Mouse (Mus musculus): ENCODE measurements around the gene Pxmp4. TPM values are rescaled to one million over a fixed set of nuclear protein-coding genes. Genes with fewer than 3 reads are reported as not detected.

Gene Pxmp4
- polyA plus RNA-seq, 1 experiment: 21.5 TPM

DNA sequence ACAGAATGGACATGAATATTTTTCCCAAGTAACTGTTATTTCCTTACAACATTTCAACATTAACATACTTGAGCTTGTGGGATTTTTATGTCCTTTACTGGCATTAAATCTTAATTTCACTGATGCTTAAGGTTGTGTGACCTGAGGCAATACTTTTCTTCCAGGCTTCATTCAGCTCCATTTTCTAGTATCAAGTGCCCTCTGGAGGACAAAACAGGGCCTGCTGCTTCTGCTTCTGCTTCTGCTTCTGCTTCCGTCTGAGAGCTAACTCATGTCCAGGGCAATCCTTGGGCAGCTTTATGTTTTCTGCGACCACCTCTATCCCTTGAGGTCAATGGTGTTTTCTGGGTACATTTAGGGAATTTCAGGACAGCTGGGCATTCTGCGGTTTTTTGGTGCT is 63.8 kb downstream of the Pxmp4 start:
- no peak overlapping the region for H3K27ac ChIP-seq (ENCODE audit: insufficient read depth, low read length)

DNA sequence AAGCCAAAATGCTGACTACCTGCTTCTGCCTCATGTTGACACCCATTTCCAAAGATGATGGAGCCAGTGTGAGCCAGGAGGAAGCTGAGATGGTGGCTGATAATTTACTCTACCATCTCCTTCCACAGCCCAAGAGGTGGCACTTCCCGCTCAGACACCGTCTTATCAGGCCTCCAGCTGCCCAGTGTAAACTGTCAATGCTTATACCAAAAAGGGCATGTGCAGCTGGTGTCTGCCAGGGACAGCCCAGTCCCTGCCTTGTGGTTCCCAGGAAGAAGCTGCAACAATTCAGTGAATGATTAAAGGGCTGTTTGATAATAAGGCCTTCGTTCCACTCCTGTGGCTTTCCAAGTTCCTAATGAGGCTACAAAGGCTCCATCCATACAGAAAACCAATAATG is 64.8 kb downstream of the Pxmp4 start:
- TF ChIP-seq CTCF (IDR thresholded peaks at IDR 0.05; ENCODE audit: extremely low read depth, insufficient read depth, low read length): no peak
- TF ChIP-seq POLR2A (IDR thresholded peaks at IDR 0.05; ENCODE audit: extremely low read depth, insufficient read depth, low read length): no peak
- Histone ChIP-seq H3K27ac (ENCODE audit: insufficient read depth, low read length) (no peak overlapping the region), H3K4me3 (ENCODE audit: insufficient read depth, low read length) (no peak overlapping the region), H3K4me1 (ENCODE audit: control insufficient read depth, insufficient read depth, low read length) (peaks cover 7% of the 10 kb centered on the region)

More for the DNA sequence above, 63.8 kb downstream of the Pxmp4 start:
- H3K4me1 ChIP-seq (ENCODE audit: control insufficient read depth, insufficient read depth, low read length): peaks cover 7% of the 10 kb centered on the region
- no peak overlapping the region for H3K4me3 ChIP-seq (ENCODE audit: insufficient read depth, low read length)
- TF ChIP-seq POLR2A (IDR thresholded peaks at IDR 0.05; ENCODE audit: extremely low read depth, insufficient read depth, low read length) (no peak), CTCF (IDR thresholded peaks at IDR 0.05; ENCODE audit: extremely low read depth, insufficient read depth, low read length) (peak; percentile 82)

DNA sequence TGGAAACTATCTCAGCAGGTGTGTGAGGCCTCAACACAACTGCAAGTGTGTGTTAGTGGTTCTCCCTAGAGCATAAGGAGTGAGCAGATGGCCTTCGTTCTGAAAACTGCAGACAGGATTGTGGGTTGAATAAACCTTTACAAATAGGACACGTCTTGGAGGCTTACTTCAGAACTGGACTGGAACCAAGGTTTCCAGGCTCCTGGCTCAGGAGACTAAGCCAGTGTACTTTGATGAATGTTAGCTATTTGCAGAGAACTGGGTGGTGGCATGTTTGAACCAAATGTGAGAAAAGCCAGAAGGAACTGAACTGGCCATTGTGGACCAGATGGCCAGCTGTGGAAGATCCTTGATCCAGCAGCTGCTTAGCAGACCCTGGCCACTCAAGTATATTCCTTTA is 65.2 kb downstream of the Pxmp4 start:
- H3K27ac ChIP-seq (ENCODE audit: insufficient read depth, low read length): no peak overlapping the region
- H3K4me1 ChIP-seq (ENCODE audit: control insufficient read depth, insufficient read depth, low read length): peaks cover 7% of the 10 kb centered on the region
- no peak overlapping the region for H3K4me3 ChIP-seq (ENCODE audit: insufficient read depth, low read length)
- TF ChIP-seq POLR2A (IDR thresholded peaks at IDR 0.05; ENCODE audit: extremely low read depth, insufficient read depth, low read length): no peak

Other genes starting within 250 kb of the Pxmp4 start
- gene Cdk5rap1, start 230.7 kb downstream of the Pxmp4 start, polyA plus RNA-seq (2012; rRNA removed): 14.9 and 17.7 TPM in 2 replicates
- 36.2 and 37.7 TPM in 2 replicates for gene Snta1, start 195.6 kb downstream of the Pxmp4 start, polyA plus RNA-seq (2012; rRNA removed)
- 30.4 and 32.9 TPM in 2 replicates for gene Cbfa2t2, start 167.2 kb downstream of the Pxmp4 start, polyA plus RNA-seq (2012; rRNA removed)
- 0.94 and 1.0 TPM in 2 replicates for gene 1700003F12Rik, start 56.6 kb downstream of the Pxmp4 start, polyA plus RNA-seq (2012; rRNA removed)
- gene Actl10, start 51.9 kb downstream of the Pxmp4 start, polyA plus RNA-seq (2012; rRNA removed): not detected in 2 replicates
- 122 and 131 TPM in 2 replicates for gene Necab3, start 44.8 kb downstream of the Pxmp4 start, polyA plus RNA-seq (2012; rRNA removed)
- 14.2 and 15.2 TPM in 2 replicates for gene E2f1, start 33.8 kb downstream of the Pxmp4 start, polyA plus RNA-seq (2012; rRNA removed)
- 11.4 and 11.7 TPM in 2 replicates for gene Zfp341, start 9.6 kb upstream of the Pxmp4 start, polyA plus RNA-seq (2012; rRNA removed)
- gene 4930519P11Rik, start 9.7 kb upstream of the Pxmp4 start, polyA plus RNA-seq (2012; rRNA removed): 0.26 TPM in 1 of 2 replicates, not detected in the other
- 297 and 298 TPM in 2 replicates for gene Chmp4b, start 48.0 kb upstream of the Pxmp4 start, polyA plus RNA-seq (2012; rRNA removed)
- not detected in 2 replicates for gene Gm14214, start 166.3 kb upstream of the Pxmp4 start, polyA plus RNA-seq (2012; rRNA removed)
- 135 TPM in 2 replicates for gene Raly, start 187.4 kb upstream of the Pxmp4 start, polyA plus RNA-seq (2012; rRNA removed)
- 0.54 TPM in 1 of 2 replicates, not detected in the other for gene a, start 187.7 kb upstream of the Pxmp4 start, polyA plus RNA-seq (2012; rRNA removed)